Mouse (Mus musculus): ENCODE results near the gene Esd.

Gene Esd

GRCm38 (mm10) chr14:74732079-74732783 is at the start of gene Esd:
TSS of gene Esd (plus strand) at chr14:74732297.
- peak; percentile 78 for DNase-seq (ENCODE audit: low read depth, low spot score)

GRCm38 (mm10) chr14:74684298-74684978 is 47.7 kb upstream of the Esd start:
- DNase-seq (ENCODE audit: low read depth, low spot score): no peak

GRCm38 (mm10) chr14:74691963-74692362 is 40.1 kb upstream of the Esd start:
- DNase-seq (ENCODE audit: low read depth, low spot score): no peak

GRCm38 (mm10) chr14:74696766-74697165 is 35.3 kb upstream of the Esd start:
- no peak for DNase-seq (ENCODE audit: low read depth, low spot score)

- no peak for DNase-seq (ENCODE audit: low read depth, low spot score)
Observed at GRCm38 (mm10) chr14:74697432-74697831, 34.7 kb upstream of the Esd start.

- DNase-seq (ENCODE audit: low read depth, low spot score): no peak
Observed at GRCm38 (mm10) chr14:74699241-74699640, 32.9 kb upstream of the Esd start.

- no peak for DNase-seq (ENCODE audit: low read depth, low spot score)
Observed at GRCm38 (mm10) chr14:74703930-74704329, 28.2 kb upstream of the Esd start.

GRCm38 (mm10) chr14:74709054-74709453 is 23.0 kb upstream of the Esd start:
- peak; percentile 30 for DNase-seq (ENCODE audit: low read depth, low spot score)

GRCm38 (mm10) chr14:74723541-74723940 is 8.6 kb upstream of the Esd start:
- no peak for DNase-seq (ENCODE audit: low read depth, low spot score)

GRCm38 (mm10) chr14:74731221-74732078 is 647 bp upstream of the Esd start:
- DNase-seq (ENCODE audit: low read depth, low spot score): no peak

- DNase-seq (ENCODE audit: low read depth, low spot score): no peak
Observed at GRCm38 (mm10) chr14:74733397-74733796, 1.3 kb downstream of the Esd start.

- DNase-seq (ENCODE audit: low read depth, low spot score): no peak
Observed at GRCm38 (mm10) chr14:74735471-74735870, 3.4 kb downstream of the Esd start.

GRCm38 (mm10) chr14:74736850-74737249 is 4.8 kb downstream of the Esd start:
- DNase-seq (ENCODE audit: low read depth, low spot score): no peak

- peak; percentile 26 for DNase-seq (ENCODE audit: low read depth, low spot score)
Observed at GRCm38 (mm10) chr14:74764191-74764918, 32.3 kb downstream of the Esd start.

- no peak for DNase-seq (ENCODE audit: low read depth, low spot score)
Observed at GRCm38 (mm10) chr14:74767892-74768291, 35.8 kb downstream of the Esd start.

- DNase-seq (ENCODE audit: low read depth, low spot score): no peak
Observed at GRCm38 (mm10) chr14:74774046-74774619, 42.0 kb downstream of the Esd start.

- DNase-seq (ENCODE audit: low read depth, low spot score): no peak
Observed at GRCm38 (mm10) chr14:74784243-74784934, 52.3 kb downstream of the Esd start.

GRCm38 (mm10) chr14:74787717-74788116 is 55.6 kb downstream of the Esd start:
- DNase-seq (ENCODE audit: low read depth, low spot score): no peak

- DNase-seq (ENCODE audit: low read depth, low spot score): no peak
Observed at GRCm38 (mm10) chr14:74788766-74789165, 56.7 kb downstream of the Esd start.

- no peak for DNase-seq (ENCODE audit: low read depth, low spot score)
Observed at GRCm38 (mm10) chr14:74790535-74790934, 58.4 kb downstream of the Esd start.

GRCm38 (mm10) chr14:74792793-74793192 is 60.7 kb downstream of the Esd start:
- no peak for DNase-seq (ENCODE audit: low read depth, low spot score)
